Mouse (Mus musculus): Measurements from ENCODE around the gene Tfip11. TPM values are rescaled to one million over a fixed set of nuclear protein-coding genes. Genes with fewer than 3 reads are reported as not detected.

The Tfip11 gene
- polyA plus RNA-seq (2012; ENCODE audit: insufficient read depth, insufficient read length, low replicate concordance, missing spikeins): not detected in 2 replicates

DNA sequence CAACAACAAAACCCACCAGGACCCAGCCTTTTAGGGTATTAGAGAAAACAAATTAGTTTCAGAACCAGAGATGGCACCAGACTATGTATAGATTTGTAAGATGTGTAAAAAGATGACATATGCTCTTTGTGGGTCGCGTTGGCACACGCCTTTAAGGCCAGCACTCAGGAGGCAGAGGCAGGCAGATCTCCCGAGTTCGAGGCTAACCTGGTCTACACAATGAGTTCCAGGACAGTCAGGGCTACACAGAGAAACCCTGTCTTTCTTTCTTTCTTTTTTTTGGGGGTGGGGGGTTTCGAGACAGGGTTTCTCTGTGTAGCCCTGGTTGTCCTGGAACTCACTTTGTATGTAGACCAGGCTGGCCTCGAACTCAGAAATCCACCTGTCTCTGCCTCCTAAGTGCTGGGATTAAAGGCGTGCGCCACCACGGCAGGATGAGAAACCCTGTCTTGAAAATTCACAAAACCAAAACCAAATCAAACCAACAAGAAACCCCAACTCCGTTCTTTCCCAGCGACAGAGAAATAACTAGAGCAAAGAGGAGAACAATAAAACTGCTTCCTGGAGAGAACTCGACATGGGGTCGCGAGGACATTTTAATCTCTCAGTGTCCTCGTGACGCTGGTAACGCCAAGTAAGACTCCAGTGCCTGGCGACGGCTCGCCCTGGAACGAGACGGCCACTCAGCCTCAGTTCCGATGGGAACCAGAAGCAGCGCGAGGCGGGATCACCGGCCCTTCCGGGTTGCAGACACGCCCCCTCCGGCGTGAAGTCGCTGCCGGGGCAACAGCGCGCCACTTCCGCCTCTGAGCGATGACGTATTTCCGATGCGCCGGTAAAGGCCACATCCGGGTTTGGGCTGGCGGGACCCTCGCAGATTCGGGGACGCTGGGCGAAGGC is at the start of gene Tfip11:
Gene Tfip11, plus strand, starts transcription at position 813 of the 900 bp plus-strand sequence.
- TF ChIP-seq POLR2A (IDR thresholded peaks at IDR 0.05; ENCODE audit: insufficient read depth, low read depth, low read length): peak; percentile 77
- no peak for TF ChIP-seq CTCF (IDR thresholded peaks at IDR 0.05; ENCODE audit: insufficient read depth, low read depth, low read length)
- Histone ChIP-seq H3K27ac (ENCODE audit: insufficient read depth, low read depth, low read length) (peak within 1 kb of the TSS; percentile 52), H3K4me3 (ENCODE audit: insufficient read depth, low read depth, low read length) (peak within 1 kb of the TSS; percentile 70), H3K4me1 (ENCODE audit: control insufficient read depth, insufficient read depth, low read length) (peaks cover 24% of the 10 kb centered on the region)
- WGBS: 8% methylated on average over 48 of the region's 48 CpGs

DNA sequence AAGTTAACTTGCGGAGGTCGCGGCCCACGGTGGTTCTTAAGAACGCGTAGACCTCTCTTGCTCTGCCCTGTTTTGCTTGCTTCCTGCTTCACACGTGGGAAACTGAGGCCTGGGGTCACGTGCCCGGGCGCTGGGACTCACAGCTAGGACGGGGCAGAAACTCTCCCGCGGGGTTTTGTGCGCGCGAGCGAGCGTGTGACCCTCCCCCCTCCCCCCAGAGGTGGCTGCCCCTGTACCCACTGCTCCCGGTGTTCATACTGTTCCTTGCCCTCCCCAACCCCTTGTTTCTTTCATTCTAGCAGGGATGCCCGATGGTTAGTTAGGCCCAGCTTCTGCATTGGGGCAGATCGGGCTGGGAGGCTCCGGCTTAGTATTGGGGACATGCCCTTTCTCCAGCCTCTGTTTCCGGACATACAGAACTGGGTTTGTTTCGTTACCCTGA is 49.2 kb upstream of the Tfip11 start:
- under 1% methylated on average over 24 of the region's 24 CpGs for WGBS
- peak overlapping the region; percentile 93 for H3K4me3 ChIP-seq (ENCODE audit: insufficient read depth, low read depth, low read length)
- H3K4me1 ChIP-seq (ENCODE audit: control insufficient read depth, insufficient read depth, low read length): peaks cover 35% of the 10 kb centered on the region
- H3K27ac ChIP-seq (ENCODE audit: insufficient read depth, low read depth, low read length): peak overlapping the region; percentile 37; the same call in 1 of the 2 replicates
- TF ChIP-seq CTCF (IDR thresholded peaks at IDR 0.05; ENCODE audit: insufficient read depth, low read depth, low read length) (no peak), POLR2A (IDR thresholded peaks at IDR 0.05; ENCODE audit: insufficient read depth, low read depth, low read length) (no peak)

DNA sequence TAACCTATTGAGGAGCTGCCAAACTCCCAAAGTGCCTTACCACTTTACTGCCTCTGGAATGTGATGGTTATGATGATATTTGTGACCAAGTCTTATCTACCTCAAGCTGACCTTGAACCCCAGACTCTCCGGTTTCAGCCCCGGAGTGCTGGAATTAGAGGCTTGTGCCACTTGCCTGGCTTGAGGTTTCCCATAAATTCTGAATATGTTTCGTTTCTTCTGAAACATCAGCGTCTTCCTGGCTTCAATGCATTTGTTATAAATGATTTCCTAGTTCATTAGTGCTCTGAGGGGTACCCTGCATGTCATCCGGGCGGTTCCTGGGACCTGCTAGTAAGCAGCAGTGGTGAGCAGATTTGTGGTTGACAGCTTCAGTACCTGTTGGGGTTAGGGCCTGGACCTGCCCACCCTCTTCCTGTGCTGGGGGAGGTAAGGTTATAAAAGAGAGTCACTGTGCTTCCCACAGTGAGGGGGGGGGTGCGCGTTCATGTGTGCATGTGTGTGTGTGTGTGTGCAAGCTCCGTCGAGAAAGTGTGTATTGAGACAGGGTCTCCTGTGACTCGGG is 48.2 kb upstream of the Tfip11 start:
- Histone ChIP-seq H3K4me3 (ENCODE audit: insufficient read depth, low read depth, low read length) (no peak overlapping the region), H3K27ac (ENCODE audit: insufficient read depth, low read depth, low read length) (no peak overlapping the region), H3K4me1 (ENCODE audit: control insufficient read depth, insufficient read depth, low read length) (peaks cover 39% of the 10 kb centered on the region)
- 90% methylated on average over 11 of the region's 11 CpGs for WGBS
- no peak for TF ChIP-seq CTCF (IDR thresholded peaks at IDR 0.05; ENCODE audit: insufficient read depth, low read depth, low read length)
- TF ChIP-seq POLR2A (IDR thresholded peaks at IDR 0.05; ENCODE audit: insufficient read depth, low read depth, low read length): no peak

DNA sequence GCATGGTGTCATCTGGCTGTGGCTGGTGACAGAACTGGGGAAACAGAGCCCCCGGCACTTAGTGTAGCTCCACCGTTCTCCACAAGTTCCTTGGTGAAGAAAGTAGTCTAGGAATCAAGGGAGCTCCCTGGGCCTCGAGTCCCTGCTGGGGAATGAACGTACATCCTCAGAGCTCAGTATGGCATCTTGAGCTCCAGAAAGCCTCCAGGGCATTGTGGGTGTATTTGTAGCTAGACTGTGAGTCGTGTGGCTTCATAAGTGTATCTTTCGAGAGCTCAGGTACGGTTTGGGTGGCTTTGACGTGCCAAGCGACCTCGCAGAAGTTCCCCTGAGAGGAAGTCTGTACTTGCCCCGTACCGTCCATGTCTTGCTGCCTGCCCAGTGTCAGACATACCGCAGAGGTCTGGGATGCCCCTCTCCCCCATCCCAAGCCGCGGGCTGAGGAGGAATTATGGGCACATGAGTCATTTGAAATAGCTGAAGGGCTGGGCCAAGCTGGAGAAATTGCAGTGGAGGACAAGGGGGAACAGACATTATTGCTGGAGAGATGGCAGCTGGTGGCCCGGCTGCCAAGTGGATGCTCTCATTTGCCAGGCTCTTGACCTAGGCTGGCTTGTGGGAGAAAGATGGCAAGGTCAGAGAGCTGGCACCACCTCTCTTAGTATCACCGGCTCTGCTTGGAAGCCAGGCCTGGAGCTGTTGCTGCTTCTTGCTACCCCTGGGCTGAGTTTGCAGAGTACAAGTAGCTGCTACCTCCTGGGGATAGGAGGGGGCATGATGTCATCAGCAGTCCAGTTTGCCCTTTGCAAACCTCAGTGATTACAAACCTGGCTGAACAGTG is 46.8 kb upstream of the Tfip11 start:
- Histone ChIP-seq H3K4me1 (ENCODE audit: control insufficient read depth, insufficient read depth, low read length) (peaks cover 50% of the 10 kb centered on the region), H3K27ac (ENCODE audit: insufficient read depth, low read depth, low read length) (peak overlapping the region; percentile 60), H3K4me3 (ENCODE audit: insufficient read depth, low read depth, low read length) (no peak overlapping the region)
- 63% methylated on average over 17 of the region's 17 CpGs for WGBS
- TF ChIP-seq CTCF (IDR thresholded peaks at IDR 0.05; ENCODE audit: insufficient read depth, low read depth, low read length): no peak
- no peak for TF ChIP-seq POLR2A (IDR thresholded peaks at IDR 0.05; ENCODE audit: insufficient read depth, low read depth, low read length)

DNA sequence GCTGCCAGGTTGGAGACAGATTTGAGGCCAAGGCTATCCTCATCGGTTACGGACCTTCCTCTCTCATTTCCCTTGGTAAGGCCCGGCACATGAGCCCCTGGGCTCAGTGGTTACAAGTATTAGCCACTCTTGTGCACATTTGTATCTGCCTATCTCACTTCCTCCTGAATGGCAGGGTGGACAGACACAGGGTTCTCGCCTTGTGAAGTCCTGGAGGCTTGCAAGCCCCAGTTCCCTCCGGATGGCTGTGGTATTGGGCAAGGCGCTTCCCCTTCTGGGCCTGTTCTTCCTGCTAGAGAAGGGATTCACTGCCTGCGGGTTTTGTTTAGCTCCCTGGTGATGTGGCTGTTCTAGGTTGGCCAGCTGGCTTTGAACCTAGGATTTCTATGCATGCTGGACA is 46.0 kb upstream of the Tfip11 start:
- Histone ChIP-seq H3K4me1 (ENCODE audit: control insufficient read depth, insufficient read depth, low read length) (peaks cover 57% of the 10 kb centered on the region), H3K27ac (ENCODE audit: insufficient read depth, low read depth, low read length) (peak overlapping the region; percentile 60), H3K4me3 (ENCODE audit: insufficient read depth, low read depth, low read length) (no peak overlapping the region)
- no peak for TF ChIP-seq CTCF (IDR thresholded peaks at IDR 0.05; ENCODE audit: insufficient read depth, low read depth, low read length)
- WGBS: 86% methylated on average over 7 of the region's 7 CpGs

DNA sequence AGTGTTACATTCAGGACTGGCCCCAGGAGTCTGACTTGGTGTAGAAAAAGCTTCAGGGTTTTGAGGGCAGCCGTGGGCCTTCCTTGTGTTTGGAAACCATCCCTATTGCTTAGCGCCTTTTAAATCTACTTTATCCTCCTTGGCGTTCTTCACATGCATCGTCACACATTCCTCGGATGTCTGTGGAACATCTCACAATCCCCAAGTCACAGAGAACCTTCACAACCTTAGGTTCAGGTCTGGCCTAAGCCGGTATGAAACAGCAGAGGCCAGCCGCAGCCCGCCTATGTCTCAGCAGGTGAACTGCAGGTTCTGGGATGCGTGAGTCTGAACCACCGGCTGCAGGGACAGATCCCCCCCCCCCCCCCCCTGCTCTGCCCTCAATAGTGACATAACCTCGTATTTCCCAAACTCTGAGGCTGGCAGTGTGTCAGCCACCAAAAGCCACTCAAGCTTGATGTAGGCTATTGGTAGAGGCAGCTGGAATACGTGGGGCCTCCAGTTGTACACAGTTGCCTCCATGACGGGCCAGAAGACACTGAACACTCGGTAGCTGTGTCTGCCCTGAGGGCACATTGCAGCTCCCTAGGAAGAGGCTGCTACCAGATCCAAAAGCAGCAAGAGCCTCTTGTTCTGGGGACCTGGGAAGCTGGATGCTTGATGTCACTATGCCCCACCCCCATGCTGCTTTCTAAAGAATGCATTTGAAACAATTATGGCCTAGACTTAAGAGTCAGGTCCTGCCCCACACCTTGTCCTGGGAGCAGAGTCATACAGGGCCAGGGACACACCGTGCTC is 45.1 kb upstream of the Tfip11 start:
- 71% methylated on average over 15 of the region's 15 CpGs for WGBS
- Histone ChIP-seq H3K27ac (ENCODE audit: insufficient read depth, low read depth, low read length) (no peak overlapping the region), H3K4me1 (ENCODE audit: control insufficient read depth, insufficient read depth, low read length) (peaks cover 63% of the 10 kb centered on the region), H3K4me3 (ENCODE audit: insufficient read depth, low read depth, low read length) (no peak overlapping the region)
- TF ChIP-seq POLR2A (IDR thresholded peaks at IDR 0.05; ENCODE audit: insufficient read depth, low read depth, low read length) (no peak), CTCF (IDR thresholded peaks at IDR 0.05; ENCODE audit: insufficient read depth, low read depth, low read length) (no peak)

DNA sequence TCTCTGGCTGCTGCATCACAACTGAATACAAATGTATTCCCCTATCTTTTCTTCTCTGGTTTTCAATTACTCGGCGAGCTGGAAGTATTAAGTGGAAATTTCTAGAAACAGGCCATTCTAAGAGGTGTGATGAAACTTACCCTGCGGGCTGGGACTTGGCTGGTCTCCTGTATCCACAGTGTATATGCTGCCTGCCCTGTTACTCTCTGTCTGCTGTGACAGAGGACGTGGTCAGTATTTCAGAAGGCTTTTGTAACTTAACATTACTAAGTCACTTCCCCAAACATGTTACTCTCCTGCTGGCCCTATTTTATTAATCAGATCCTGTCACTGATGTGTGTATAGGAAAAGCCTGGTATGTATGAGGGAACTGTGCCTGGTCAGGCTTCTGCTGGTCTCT is 44.5 kb upstream of the Tfip11 start:
- Histone ChIP-seq H3K27ac (ENCODE audit: insufficient read depth, low read depth, low read length) (no peak overlapping the region), H3K4me1 (ENCODE audit: control insufficient read depth, insufficient read depth, low read length) (peaks cover 63% of the 10 kb centered on the region), H3K4me3 (ENCODE audit: insufficient read depth, low read depth, low read length) (no peak overlapping the region)
- TF ChIP-seq CTCF (IDR thresholded peaks at IDR 0.05; ENCODE audit: insufficient read depth, low read depth, low read length): no peak
- 76% methylated on average over 4 of the region's 4 CpGs for WGBS

DNA sequence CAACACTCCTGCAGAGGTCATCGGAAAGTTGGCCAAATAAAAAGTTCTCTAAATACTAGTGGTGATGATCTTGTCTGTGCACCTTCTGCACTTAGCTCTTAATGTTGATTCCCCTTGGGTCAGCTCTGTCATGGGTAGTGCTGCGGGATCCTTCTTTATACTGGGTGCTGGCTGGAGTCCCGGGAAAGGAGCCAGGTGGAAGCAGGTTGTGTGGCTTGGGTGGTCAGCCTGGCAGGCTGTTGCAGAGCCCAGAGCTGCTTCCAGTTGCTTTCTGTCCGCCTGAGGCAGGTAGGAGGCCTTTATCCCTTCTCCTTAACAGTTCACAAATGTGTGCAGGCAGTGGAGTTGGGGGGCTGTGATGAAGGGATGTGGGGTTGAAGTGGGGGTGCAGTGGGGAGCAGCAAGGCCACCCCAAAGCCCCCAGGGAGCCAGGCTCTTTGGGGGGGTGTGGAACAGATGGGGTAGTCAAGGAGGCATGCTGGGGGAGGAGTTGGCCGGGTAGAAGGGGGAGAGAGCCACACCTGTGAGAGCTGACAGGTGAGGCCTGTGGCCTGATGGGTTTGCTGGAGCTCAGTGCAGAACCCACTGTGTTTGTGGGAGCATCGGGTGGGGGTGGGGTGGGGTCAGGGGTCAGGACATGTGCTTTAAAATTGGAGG is 43.9 kb upstream of the Tfip11 start:
- 76% methylated on average over 6 of the region's 6 CpGs for WGBS
- H3K27ac ChIP-seq (ENCODE audit: insufficient read depth, low read depth, low read length): no peak overlapping the region
- H3K4me3 ChIP-seq (ENCODE audit: insufficient read depth, low read depth, low read length): no peak overlapping the region
- H3K4me1 ChIP-seq (ENCODE audit: control insufficient read depth, insufficient read depth, low read length): peaks cover 63% of the 10 kb centered on the region
- no peak for TF ChIP-seq CTCF (IDR thresholded peaks at IDR 0.05; ENCODE audit: insufficient read depth, low read depth, low read length)
